Mouse (Mus musculus) embryonic fibroblast, embryonic 13.5 days (primary cell): Measurements from ENCODE around the gene Dennd1a.

Experiments used
- CTCF ChIP-seq: IDR thresholded peaks from 2 replicates; pipeline ENCODE4 v1.5.1; 2011; ENCODE audit warnings: mild to moderate bottlenecking, control low read depth, low read length, moderate library complexity, borderline replicate concordance; ENCODE audit not compliant: insufficient read depth
- POLR2A ChIP-seq: IDR thresholded peaks from 2 replicates; pipeline ENCODE4 v1.6.1; 2011; ENCODE audit warnings: low read depth, mild to moderate bottlenecking, control low read depth, low read length, moderate library complexity

DNA sequence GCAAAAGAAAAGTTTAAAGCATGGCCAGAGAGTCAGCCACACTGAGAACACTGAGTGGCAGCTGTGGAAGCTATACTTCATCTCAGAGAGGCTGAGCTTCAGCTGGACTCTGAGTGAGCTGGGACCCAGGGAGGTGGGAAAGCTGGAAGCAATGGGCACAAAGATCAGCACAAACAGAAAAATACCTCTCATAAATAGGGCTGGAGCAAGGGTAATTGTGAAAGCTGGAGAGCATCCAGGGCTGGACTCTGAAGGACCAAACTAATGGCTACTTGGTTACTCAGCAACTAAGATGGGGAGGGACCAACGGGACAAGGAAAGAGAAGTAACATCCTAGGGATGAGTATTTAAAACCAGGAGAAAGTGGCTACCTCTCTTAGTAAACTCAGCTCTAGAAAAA lies 225.0 kb downstream of the Dennd1a start:
- TF ChIP-seq CTCF, result no peak
- TF ChIP-seq POLR2A, result no peak
